Mouse (Mus musculus) thymus, adult 2 months (tissue): ENCODE results near the gene Sorbs1. TPM values are rescaled to one million over a fixed set of nuclear protein-coding genes. Genes with fewer than 3 reads are reported as not detected.

Experiments used
- DNase-seq: peaks from one replicate; pipeline ENCODE4 v3.0.0; 2021
- H3K27ac ChIP-seq: fragments of 200-500 bp; 2 replicates; pipeline ENCODE4 v1.5.1; 2012; ENCODE audit warnings: low read length, control low read depth; ENCODE audit not compliant: control insufficient read depth, insufficient read depth
- H3K27me3 ChIP-seq: fragments of 200-500 bp; 2 replicates; pipeline ENCODE4 v1.6.1; 2012; ENCODE audit warnings: mild to moderate bottlenecking, low read length, moderate library complexity, mixed read lengths; ENCODE audit not compliant: control insufficient read depth, insufficient read depth
- H3K36me3 ChIP-seq: fragments of 200-500 bp; 2 replicates; pipeline ENCODE4 v1.6.1; 2012; ENCODE audit warnings: mild to moderate bottlenecking, low read length, moderate library complexity; ENCODE audit not compliant: control insufficient read depth, insufficient read depth
- H3K4me1 ChIP-seq: fragments of 200-500 bp; replicated peaks from 2 replicates; pipeline ENCODE4 v1.6.1; 2012; ENCODE audit warnings: low read length; ENCODE audit not compliant: control insufficient read depth, insufficient read depth
- H3K4me3 ChIP-seq: fragments of 200-500 bp; 2 replicates; pipeline ENCODE4 v1.5.1; 2012; ENCODE audit warnings: mild to moderate bottlenecking, low read length, control low read depth, moderate library complexity; ENCODE audit not compliant: control insufficient read depth, insufficient read depth
- CTCF ChIP-seq: fragments of 200-500 bp; IDR thresholded peaks from 2 replicates; pipeline ENCODE4 v1.5.1; 2012; ENCODE audit warnings: mild to moderate bottlenecking, control low read depth, low read length, moderate library complexity, borderline replicate concordance; ENCODE audit not compliant: control insufficient read depth, poor library complexity, insufficient read depth; ENCODE audit errors: extremely low read depth
- POLR2A ChIP-seq: fragments of 200-500 bp; IDR thresholded peaks from 2 replicates; pipeline ENCODE4 v1.6.1; 2012; ENCODE audit warnings: mild to moderate bottlenecking, low read length, control low read depth, moderate library complexity; ENCODE audit not compliant: control insufficient read depth, poor library complexity, insufficient read depth; ENCODE audit errors: extremely low read depth
- WGBS: fragments of 180-500 bp; shearing (Covaris S2); methylation state at CpG from one replicate; pipeline ENCODE4 v1.1.7; 2018; 5-methylcytosine and 5-hydroxymethylcytosine counted together
- polyA plus RNA-seq: library from polyadenylated mRNA; depleted of rRNA; stranded (reverse); fragments of >200 nt; gene quantifications from 2 replicates; pipeline ENCODE4 v1.2.3, GENCODE M21; 2012

Gene Sorbs1
- polyA plus RNA-seq, 1 experiment: 14.0 TPM

DNA sequence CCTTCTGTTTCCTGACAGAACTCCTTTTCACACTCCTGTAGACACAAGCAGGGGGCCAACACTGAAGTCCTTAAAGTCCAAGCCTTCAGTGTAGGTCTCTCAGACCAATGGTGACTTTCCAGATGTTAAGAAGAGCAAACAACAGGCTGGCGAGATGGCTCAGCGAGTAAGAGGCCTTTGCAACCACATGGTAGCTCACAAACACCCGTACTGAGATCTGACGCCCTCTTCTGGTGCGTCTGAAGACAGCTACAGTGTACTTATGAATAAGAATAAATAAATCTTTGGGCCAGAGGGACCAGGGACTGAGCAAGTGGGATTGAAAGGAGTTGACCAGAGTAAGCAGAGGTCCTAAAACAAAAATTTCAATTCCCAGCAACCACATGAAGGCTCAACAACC, 129.6 kb downstream of the Sorbs1 start:
- no peak for TF ChIP-seq CTCF
- TF ChIP-seq POLR2A: no peak
- H3K27me3 ChIP-seq: no peaks in the 10 kb centered on the region
- H3K4me1 ChIP-seq: no peaks in the 10 kb centered on the region
- H3K36me3 ChIP-seq: no peaks in the 10 kb centered on the region
- 67% methylated on average over 5 of the region's 5 CpGs for WGBS
- no peak overlapping the region for H3K4me3 ChIP-seq
- DNase-seq: no peak
- no peak overlapping the region for H3K27ac ChIP-seq

DNA sequence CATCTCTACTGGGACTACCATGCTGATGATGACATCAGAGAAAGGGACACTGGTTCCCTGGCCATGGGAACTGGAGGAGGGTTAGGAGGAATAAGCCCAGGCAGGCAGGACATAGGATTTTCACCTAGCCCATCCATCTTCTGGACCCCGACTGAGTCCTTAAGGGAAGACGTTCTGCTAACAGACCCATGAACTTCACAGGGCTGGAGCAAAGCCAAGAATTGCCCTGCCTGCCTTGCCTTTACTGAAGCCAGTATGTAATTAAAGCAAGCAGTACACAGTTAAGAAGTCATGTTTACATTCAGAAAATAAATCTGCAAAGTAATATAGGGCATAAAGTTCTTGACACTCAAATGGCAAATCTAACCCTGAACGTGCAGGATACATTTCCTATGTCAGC, 132.9 kb downstream of the Sorbs1 start:
- TF ChIP-seq POLR2A: no peak
- no peak for TF ChIP-seq CTCF
- Histone ChIP-seq H3K27ac (no peak overlapping the region), H3K4me3 (no peak overlapping the region), H3K36me3 (no peaks in the 10 kb centered on the region), H3K27me3 (no peaks in the 10 kb centered on the region), H3K4me1 (no peaks in the 10 kb centered on the region)
- no peak for DNase-seq
- WGBS: 83% methylated on average over 3 of the region's 3 CpGs

DNA sequence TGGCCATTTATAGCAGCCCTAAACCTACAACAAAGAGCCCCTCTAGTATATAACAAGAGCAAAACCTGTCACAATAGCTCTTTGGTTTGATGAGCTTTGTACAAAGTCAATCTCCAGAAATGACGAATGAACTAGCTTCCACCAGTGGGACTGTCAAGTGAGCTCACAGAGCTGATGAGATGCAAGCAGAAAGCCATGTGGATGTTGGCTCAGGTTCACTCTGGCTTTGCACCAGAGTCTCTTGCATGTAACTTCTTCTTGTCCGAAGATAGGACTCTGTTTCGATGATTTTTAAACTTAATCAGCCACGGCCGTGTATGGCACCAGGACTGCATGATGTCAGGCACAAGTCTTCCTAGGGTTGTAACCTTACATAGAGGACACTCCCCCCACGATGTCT, 133.6 kb downstream of the Sorbs1 start:
- 84% methylated on average over 6 of the region's 6 CpGs for WGBS
- no peaks in the 10 kb centered on the region for H3K36me3 ChIP-seq
- no peaks in the 10 kb centered on the region for H3K27me3 ChIP-seq
- no peak overlapping the region for H3K27ac ChIP-seq
- no peak for DNase-seq
- H3K4me1 ChIP-seq: no peaks in the 10 kb centered on the region
- no peak overlapping the region for H3K4me3 ChIP-seq
- TF ChIP-seq CTCF (no peak), POLR2A (no peak)

DNA sequence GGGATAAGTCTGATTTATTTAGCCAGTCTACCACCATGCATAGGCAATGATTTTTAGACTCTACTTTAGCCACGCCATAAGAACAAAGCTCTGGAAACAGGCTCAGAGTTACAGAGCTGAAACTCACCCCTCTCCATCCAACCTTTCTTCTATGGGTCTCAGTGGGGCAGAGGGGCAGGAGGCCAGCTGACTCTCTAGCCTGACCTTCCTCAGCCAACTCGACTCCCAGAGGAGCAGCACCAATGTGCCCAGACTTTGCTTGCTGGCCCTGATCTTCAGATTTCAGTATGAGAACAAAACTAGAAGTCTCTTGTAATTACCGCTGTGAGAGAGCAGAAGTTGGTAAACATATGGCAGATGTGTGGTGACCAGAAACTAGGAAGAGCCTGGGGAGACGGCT, 134.5 kb downstream of the Sorbs1 start:
- Histone ChIP-seq H3K36me3 (no peaks in the 10 kb centered on the region), H3K27ac (no peak overlapping the region), H3K4me1 (no peaks in the 10 kb centered on the region), H3K4me3 (no peak overlapping the region), H3K27me3 (no peaks in the 10 kb centered on the region)
- WGBS: 93% methylated on average over 4 of the region's 4 CpGs
- TF ChIP-seq CTCF (no peak), POLR2A (no peak)
- no peak for DNase-seq

DNA sequence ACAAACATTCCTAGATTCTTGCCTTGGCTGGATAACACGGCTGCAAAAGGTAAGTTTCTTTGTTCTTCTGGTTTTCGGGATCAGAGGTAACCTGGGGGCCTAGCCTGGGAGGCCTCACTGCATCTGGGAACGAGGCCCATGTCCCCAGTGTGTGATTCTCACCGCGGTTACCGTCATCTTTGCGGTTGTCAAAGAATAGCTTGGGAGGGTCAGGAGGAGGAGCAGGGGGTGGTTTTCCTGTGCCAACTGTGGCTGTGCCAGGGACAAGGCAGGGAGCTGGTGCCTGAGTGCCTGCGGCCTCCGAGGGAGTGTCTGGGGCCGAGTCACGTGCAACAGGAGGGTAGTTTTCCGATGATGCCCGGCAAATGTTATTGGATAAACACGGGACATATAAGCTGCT, 135.9 kb downstream of the Sorbs1 start:
- WGBS: 89% methylated on average over 14 of the region's 14 CpGs
- no peaks in the 10 kb centered on the region for H3K4me1 ChIP-seq
- H3K36me3 ChIP-seq: no peaks in the 10 kb centered on the region
- no peak overlapping the region for H3K4me3 ChIP-seq
- H3K27me3 ChIP-seq: no peaks in the 10 kb centered on the region
- TF ChIP-seq CTCF: no peak
- no peak for TF ChIP-seq POLR2A
- no peak for DNase-seq
- no peak overlapping the region for H3K27ac ChIP-seq

DNA sequence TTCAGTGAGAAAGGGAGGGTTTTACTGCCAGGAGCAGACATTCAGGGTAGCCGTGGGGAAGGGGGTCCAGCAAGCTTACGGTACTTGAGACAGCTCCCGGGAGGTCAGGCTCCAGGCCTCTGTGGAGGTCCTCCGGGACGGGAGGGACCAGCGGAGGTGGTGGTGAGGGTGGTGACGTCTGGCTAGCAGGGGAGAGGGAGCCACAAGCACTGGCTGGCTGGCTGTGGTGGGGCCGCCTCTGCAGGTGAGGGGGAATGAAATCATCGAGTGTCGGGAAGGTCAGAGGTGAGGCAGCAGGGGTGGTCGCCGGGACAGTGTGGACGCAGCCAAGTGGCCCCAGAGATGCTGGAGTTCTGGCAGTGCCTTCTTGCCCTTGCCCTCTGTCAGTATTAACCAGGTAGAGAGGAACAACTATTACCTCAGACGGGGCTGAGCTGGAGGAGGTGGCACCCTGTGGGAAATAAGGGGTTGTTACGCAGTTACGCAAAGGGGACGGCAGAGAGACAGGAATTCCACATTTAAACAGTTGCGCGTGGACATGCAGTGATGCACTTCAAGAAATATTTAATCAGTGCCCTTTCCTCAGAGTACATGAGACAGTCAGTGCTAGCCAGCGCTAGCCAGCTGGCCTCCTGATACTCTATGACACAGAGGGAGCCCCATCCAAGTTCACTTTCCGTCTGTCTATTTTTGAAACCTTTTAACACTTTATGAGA, 136.9 kb downstream of the Sorbs1 start:
- TF ChIP-seq POLR2A: no peak
- no peak for TF ChIP-seq CTCF
- no peak overlapping the region for H3K27ac ChIP-seq
- no peaks in the 10 kb centered on the region for H3K36me3 ChIP-seq
- WGBS: 94% methylated on average over 21 of the region's 21 CpGs
- no peaks in the 10 kb centered on the region for H3K4me1 ChIP-seq
- DNase-seq: no peak
- no peak overlapping the region for H3K4me3 ChIP-seq
- no peaks in the 10 kb centered on the region for H3K27me3 ChIP-seq

DNA sequence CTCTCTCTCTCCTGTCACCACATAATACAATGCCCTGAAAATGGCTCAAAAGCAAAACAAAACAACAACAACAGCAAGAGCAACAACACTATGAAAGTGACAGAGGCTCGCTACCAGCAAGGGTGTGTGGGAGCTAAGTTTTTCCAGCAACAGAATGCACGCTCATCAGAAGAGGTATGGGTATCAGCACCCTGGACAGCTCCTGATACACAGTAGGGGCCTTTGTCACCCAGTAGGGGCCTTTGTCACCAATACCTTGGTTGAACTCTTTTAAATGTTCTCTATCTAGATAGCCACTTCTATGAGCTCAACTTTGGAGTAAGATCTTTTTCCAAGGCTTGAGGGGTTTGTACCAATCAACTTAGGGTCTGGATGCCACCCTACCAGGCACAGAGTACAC, 138.9 kb downstream of the Sorbs1 start:
- H3K36me3 ChIP-seq: no peaks in the 10 kb centered on the region
- no peaks in the 10 kb centered on the region for H3K27me3 ChIP-seq
- no peak for TF ChIP-seq CTCF
- DNase-seq: no peak
- H3K27ac ChIP-seq: no peak overlapping the region
- H3K4me3 ChIP-seq: no peak overlapping the region
- no peaks in the 10 kb centered on the region for H3K4me1 ChIP-seq
- WGBS: 97% methylated on average over 2 of the region's 2 CpGs
